Mouse (Mus musculus): Measurements from ENCODE around the gene Ada. TPM values are rescaled to one million over a fixed set of nuclear protein-coding genes. Genes with fewer than 3 reads are reported as not detected.

Ada gene
- polyA plus RNA-seq (2015; fragmentation: Nextera tagmentation; extraction: Ambion mirVana): 6.6 and 7.1 TPM in 2 replicates

DNA sequence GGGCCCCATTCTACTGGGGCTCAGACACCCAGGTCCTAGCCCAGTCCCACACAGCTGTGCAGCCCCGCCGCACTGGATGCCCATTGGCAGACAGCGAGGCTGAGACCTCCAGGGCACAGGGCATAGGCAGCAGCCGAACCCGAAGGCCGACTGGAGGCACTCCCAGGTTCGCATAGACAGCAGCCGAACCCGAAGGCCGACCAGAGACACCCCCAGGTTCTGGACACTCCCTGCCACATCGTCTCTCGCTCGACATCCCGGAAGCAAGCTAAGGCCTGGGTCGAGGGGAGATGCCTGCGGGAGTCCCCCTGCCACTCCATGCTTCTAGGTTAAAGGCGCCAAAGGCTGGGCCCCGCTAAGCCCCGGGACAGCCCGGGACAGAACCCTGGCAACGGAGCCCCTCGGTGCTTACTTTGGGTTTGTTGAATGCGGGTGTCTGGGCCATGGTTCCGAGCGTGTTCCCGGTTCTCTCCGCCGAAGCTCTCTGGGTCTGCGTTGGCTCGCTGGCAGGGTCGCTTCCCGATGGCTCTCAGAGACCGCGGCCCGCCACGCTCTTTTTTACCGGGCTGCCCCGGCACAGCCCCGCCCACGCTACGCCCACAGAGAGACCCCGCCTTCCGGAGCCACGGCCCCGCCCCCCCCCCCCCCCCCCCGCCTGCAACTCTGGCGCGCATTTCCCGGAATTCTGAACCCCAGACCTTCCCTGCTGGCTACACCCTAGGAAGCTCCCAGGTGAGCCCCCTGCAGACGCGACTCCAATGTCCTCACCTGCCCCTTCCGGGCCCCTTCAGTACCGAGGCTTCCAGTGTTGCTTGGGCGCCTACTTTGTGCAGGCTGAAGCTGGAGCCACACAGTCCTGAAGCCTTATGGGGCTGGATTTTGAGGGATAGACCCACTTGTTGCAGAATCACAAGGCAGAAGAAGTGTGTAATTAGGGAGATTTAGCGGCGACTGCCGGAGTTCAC lies at the start of gene Ada:
Gene Ada, minus strand, starts transcription at position 593 of the 965 bp plus-strand sequence.
- Histone ChIP-seq H3K9ac (peak within 1 kb of the TSS; percentile 64), H3K27me3 (replicated peaks) (peaks cover 8% of the 10 kb centered on the region), H3K36me3 (no peaks in the 10 kb centered on the region), H3K9me3 (no peaks in the 10 kb centered on the region), H3K4me1 (replicated peaks) (peaks cover 12% of the 10 kb centered on the region), H3K4me2 (replicated peaks) (peak within 1 kb of the TSS; percentile 99), H3K4me3 (replicated peaks) (peak within 1 kb of the TSS; percentile 57), H3K27ac (no peak within 1 kb of the TSS)
- ATAC-seq: peak; percentile 93
- WGBS: 1% methylated on average over 52 of the region's 57 CpGs

DNA sequence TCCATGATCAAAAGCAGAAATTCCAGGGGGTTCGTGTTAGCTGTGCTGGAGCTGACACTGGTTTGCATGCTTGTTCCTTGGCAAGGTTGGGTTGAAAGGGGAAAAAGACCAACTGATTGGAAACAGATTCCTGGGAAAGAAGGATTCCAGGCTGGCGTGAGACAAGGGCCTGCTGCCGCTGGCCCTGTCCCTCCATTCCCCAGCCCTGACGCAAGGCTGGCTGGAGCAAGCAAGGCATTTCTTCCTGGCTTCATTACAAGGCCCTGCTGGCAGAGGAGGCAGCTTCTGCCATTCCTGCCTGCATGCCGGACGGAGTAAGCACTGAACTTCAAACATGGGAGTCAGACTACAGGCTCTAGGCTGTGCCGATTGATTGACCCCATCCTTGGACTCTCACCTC lies 48.4 kb upstream of the Ada start:
- H3K4me2 ChIP-seq (replicated peaks): no peak overlapping the region

DNA sequence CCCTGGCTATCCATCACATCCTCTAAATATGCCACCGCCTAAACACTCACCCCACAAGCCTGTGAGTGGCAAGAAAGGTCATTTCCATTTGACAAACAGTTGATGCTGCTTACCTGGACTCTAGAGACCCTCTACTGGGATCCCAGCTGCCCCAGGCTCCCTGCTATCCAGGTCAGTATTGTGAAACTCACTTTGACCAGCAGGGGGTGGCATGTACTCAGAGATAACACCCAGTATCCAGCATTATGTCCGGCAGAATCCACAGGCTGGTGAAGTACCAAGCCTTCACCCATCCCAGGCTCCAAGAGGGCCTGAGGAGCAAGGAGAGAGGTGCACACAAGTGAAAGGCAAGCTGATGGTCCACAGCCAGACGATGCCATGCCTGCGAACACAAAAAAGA lies 38.4 kb upstream of the Ada start:
- Histone ChIP-seq H3K27ac (no peak overlapping the region), H3K4me1 (replicated peaks) (no peaks in the 10 kb centered on the region), H3K4me2 (replicated peaks) (no peak overlapping the region), H3K36me3 (no peaks in the 10 kb centered on the region), H3K9me3 (no peaks in the 10 kb centered on the region), H3K9ac (no peak overlapping the region), H3K4me3 (replicated peaks) (no peak overlapping the region), H3K27me3 (replicated peaks) (no peaks in the 10 kb centered on the region)
- ATAC-seq: no peak
- 71% methylated on average over 4 of the region's 4 CpGs for WGBS

More for the DNA sequence above, 48.4 kb upstream of the Ada start:
- Histone ChIP-seq H3K4me1 (replicated peaks) (no peaks in the 10 kb centered on the region), H3K36me3 (no peaks in the 10 kb centered on the region), H3K27me3 (replicated peaks) (no peaks in the 10 kb centered on the region), H3K27ac (no peak overlapping the region), H3K9me3 (no peaks in the 10 kb centered on the region), H3K4me3 (replicated peaks) (no peak overlapping the region), H3K9ac (no peak overlapping the region)
- no peak for ATAC-seq
- WGBS: 63% methylated on average over 7 of the region's 7 CpGs

DNA sequence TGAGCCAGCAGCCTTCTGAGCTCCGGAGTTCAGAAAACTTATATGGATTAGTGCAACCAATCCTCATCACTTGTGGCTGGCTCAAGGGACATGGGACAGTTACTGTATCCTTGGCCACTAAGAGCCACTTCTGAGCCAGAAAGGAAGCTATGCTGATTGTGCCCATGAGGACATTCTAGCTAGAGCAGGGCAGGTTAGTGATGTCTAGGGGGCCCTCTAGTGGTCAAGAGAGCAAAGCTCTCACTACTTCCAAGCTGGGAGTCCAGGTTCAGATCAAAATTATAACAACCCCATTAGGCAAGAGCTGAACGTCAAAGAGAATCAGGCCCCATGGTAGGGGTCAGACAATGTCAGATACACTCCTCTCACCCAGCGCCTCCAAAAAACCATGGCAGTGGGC lies 37.7 kb upstream of the Ada start:
- no peak overlapping the region for H3K9ac ChIP-seq
- 45% methylated on average over 3 of the region's 3 CpGs for WGBS
- peak; percentile 79 for ATAC-seq
- H3K36me3 ChIP-seq: no peaks in the 10 kb centered on the region
- H3K4me3 ChIP-seq (replicated peaks): no peak overlapping the region
- H3K4me1 ChIP-seq (replicated peaks): no peaks in the 10 kb centered on the region
- H3K27me3 ChIP-seq (replicated peaks): no peaks in the 10 kb centered on the region
- no peak overlapping the region for H3K27ac ChIP-seq
- no peaks in the 10 kb centered on the region for H3K9me3 ChIP-seq
- no peak overlapping the region for H3K4me2 ChIP-seq (replicated peaks)

DNA sequence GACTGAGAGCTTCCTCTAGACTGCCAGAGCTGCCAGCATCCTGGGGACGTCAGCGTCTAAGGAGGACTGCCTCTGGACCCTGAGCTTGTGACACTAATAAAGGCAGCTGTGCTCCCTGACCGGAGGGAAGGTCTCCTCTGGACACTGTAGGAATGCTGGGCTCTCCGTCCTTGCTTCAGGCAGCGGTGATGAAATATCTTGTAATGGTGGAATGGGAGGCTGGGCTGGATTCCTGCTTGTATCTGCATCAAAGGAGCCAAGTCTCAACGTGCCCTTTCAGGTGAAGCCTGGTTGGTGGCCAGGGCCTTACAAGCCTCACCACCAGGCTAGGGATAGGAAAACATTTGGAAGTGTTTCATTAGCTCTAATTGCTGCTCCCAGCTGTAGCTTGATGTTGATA lies 37.0 kb upstream of the Ada start:
- H3K36me3 ChIP-seq: no peaks in the 10 kb centered on the region
- WGBS: 81% methylated on average over 6 of the region's 6 CpGs
- H3K9ac ChIP-seq: no peak overlapping the region
- ATAC-seq: no peak
- no peak overlapping the region for H3K27ac ChIP-seq
- no peaks in the 10 kb centered on the region for H3K4me1 ChIP-seq (replicated peaks)
- no peak overlapping the region for H3K4me3 ChIP-seq (replicated peaks)
- no peaks in the 10 kb centered on the region for H3K9me3 ChIP-seq
- no peaks in the 10 kb centered on the region for H3K27me3 ChIP-seq (replicated peaks)
- H3K4me2 ChIP-seq (replicated peaks): no peak overlapping the region

DNA sequence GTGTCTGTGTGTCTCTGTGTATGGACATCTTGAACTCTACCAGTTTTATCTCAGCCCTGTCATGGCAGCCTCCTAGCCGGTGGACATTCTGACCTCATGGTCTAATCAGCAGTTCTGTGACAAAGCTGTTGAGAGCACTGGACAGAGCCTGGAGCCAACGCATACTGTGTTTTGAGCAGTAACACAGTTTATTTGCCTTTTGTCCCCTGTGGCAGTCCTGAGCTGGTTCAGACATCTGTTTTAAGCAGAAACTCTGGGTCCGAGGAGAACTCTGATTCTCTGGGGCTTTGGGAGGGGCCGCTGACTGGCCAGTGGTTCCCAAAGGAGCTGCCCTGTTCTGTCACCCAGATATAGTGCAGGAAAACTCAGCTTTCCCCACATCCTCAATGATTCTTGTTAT lies 33.9 kb upstream of the Ada start:
- WGBS: 79% methylated on average over 4 of the region's 4 CpGs
- ATAC-seq: no peak

DNA sequence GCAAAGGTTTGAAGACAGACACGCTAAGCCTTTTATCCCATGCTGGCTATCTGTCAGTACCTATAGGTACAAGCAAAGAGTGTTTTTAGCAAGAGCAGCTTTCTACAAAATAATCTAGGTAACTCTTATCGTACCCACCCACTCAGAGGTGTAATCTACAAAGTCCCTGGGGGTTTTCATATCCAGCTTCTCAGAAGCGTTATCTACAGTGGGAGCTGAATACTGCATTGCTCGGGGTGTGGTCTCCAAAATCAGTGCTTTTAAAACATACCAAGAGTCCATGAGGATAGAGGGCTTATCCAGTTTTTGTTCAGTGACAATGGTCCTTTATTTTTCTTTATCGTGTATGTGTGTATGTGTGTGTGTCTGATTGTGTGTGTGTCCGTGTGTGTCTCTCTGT lies 33.3 kb upstream of the Ada start:
- Histone ChIP-seq H3K4me2 (replicated peaks) (no peak overlapping the region), H3K9ac (no peak overlapping the region), H3K27ac (no peak overlapping the region), H3K4me1 (replicated peaks) (no peaks in the 10 kb centered on the region), H3K36me3 (no peaks in the 10 kb centered on the region), H3K27me3 (replicated peaks) (no peaks in the 10 kb centered on the region), H3K4me3 (replicated peaks) (no peak overlapping the region), H3K9me3 (no peaks in the 10 kb centered on the region)
- 86% methylated on average over 6 of the region's 6 CpGs for WGBS
- no peak for ATAC-seq

More for the DNA sequence above, 33.9 kb upstream of the Ada start:
- Histone ChIP-seq H3K9me3 (no peaks in the 10 kb centered on the region), H3K36me3 (no peaks in the 10 kb centered on the region), H3K4me1 (replicated peaks) (no peaks in the 10 kb centered on the region), H3K4me2 (replicated peaks) (no peak overlapping the region), H3K27ac (no peak overlapping the region), H3K27me3 (replicated peaks) (no peaks in the 10 kb centered on the region), H3K4me3 (replicated peaks) (no peak overlapping the region), H3K9ac (no peak overlapping the region)

DNA sequence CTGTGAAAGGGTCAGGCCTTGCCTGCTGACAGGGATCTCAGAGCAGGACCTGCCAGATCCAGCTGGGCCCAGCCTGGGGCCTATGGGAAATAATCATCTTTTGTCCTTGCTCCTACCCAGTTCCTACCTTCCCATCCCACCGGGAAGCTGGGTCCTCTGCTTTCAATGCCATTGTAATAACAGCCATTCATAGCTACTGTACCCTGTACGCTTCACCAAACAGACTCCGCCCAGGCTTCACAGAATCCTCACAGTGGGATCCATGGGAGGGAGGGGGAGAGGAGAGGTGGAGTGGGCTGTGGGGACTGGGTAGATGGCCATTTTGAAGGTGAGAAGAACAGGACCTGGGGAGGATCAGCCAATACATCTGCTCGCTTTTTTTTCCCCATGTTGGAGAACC lies 28.9 kb upstream of the Ada start:
- H3K4me3 ChIP-seq (replicated peaks): no peak overlapping the region
- H3K4me1 ChIP-seq (replicated peaks): no peaks in the 10 kb centered on the region
- H3K9me3 ChIP-seq: no peaks in the 10 kb centered on the region
- no peak overlapping the region for H3K9ac ChIP-seq
- H3K4me2 ChIP-seq (replicated peaks): no peak overlapping the region
- H3K36me3 ChIP-seq: no peaks in the 10 kb centered on the region
- H3K27ac ChIP-seq: no peak overlapping the region
- no peak for ATAC-seq
- H3K27me3 ChIP-seq (replicated peaks): no peaks in the 10 kb centered on the region
- 82% methylated on average over 4 of the region's 4 CpGs for WGBS

DNA sequence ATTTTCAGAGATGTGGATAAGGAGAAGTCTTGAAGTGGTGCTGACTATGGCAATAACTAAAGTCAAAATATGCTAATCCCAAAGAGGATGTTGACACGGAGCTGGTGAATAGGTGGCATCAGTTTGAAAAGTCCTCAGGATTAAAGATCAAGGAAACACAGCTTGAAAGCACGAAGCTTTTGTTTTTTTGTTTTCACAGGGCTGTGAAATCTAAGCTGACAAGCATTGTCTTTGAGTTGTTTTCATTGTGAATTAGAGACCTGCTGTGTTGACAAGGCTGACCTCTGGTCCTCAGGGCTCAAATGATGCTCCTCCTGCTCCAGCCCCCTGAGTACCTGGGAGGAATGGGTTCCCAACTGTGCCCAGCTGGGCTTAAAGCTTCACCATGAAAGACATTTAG lies 27.0 kb upstream of the Ada start:
- Histone ChIP-seq H3K9ac (no peak overlapping the region), H3K4me2 (replicated peaks) (no peak overlapping the region), H3K4me3 (replicated peaks) (no peak overlapping the region), H3K27ac (no peak overlapping the region), H3K9me3 (no peaks in the 10 kb centered on the region), H3K27me3 (replicated peaks) (no peaks in the 10 kb centered on the region), H3K36me3 (no peaks in the 10 kb centered on the region), H3K4me1 (replicated peaks) (no peaks in the 10 kb centered on the region)
- no peak for ATAC-seq
- 11% methylated on average over 2 of the region's 2 CpGs for WGBS

DNA sequence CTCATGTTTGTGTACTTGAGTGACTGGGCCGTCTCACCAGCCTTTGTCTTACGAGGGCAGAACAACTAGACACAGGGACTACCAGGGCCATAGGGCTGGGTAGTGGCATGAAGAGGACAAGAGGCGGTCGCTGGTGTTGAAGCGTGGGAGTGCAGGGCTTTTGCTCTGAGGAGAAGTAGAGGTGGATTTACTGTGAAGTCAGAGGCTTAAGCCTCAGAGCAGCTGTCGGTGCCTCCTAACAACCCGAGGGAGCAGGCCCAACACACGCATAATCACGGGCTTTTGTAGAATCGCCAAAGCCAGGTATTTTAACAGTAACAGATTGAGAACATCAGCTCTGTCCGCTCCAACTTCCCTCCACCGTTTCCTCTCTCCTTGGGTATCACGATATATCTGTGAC lies 26.6 kb upstream of the Ada start:
- H3K27me3 ChIP-seq (replicated peaks): no peaks in the 10 kb centered on the region
- 28% methylated on average over 13 of the region's 13 CpGs for WGBS
- H3K4me1 ChIP-seq (replicated peaks): no peaks in the 10 kb centered on the region
- H3K9ac ChIP-seq: no peak overlapping the region
- no peaks in the 10 kb centered on the region for H3K36me3 ChIP-seq
- H3K4me2 ChIP-seq (replicated peaks): no peak overlapping the region
- H3K9me3 ChIP-seq: no peaks in the 10 kb centered on the region
- ATAC-seq: no peak
- no peak overlapping the region for H3K27ac ChIP-seq
- H3K4me3 ChIP-seq (replicated peaks): no peak overlapping the region

DNA sequence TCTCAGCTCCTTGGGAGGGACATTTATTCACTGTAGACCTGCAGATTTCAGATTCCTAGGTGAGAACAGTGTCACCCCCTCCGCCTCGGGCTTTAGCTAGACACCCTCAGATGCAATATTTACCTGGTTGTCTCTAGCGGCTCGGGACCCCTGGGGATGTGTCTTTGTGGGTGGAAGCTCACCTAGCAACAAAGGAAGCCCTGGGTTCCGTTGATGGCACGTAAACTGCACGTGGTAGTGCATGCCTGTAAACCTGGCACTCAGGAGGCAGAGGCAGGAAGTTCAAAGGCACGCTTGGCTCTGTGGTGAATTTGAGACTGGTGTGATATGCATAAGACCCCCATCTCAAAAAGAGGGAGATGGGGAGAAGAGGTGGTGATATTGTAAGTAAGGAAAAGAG lies 20.7 kb upstream of the Ada start:
- H3K27me3 ChIP-seq (replicated peaks): no peaks in the 10 kb centered on the region
- no peak overlapping the region for H3K4me2 ChIP-seq (replicated peaks)
- H3K36me3 ChIP-seq: no peaks in the 10 kb centered on the region
- H3K4me1 ChIP-seq (replicated peaks): no peaks in the 10 kb centered on the region
- H3K9ac ChIP-seq: no peak overlapping the region
- H3K4me3 ChIP-seq (replicated peaks): no peak overlapping the region
- ATAC-seq: no peak
- H3K27ac ChIP-seq: no peak overlapping the region
- 82% methylated on average over 8 of the region's 8 CpGs for WGBS
- no peaks in the 10 kb centered on the region for H3K9me3 ChIP-seq

DNA sequence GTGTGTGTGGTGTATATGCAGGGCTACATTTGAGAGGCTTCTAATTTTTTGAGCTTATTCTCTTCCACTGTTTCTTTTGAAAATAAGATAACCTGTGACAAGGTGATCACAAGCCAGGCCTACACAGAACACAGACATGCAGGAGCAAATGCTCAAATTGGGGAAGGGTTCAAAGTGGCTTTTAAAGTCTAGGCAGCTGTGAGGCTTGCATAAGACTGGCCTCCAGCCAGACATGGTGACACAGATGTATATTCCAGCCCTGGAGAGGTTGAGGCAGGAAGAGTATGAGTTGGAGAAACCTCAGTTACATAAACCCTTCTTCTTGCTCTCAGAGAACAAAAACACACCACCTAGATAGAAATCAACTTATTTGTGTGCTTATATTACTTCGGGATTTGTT lies 16.9 kb upstream of the Ada start:
- H3K4me1 ChIP-seq (replicated peaks): no peaks in the 10 kb centered on the region
- no peaks in the 10 kb centered on the region for H3K36me3 ChIP-seq
- H3K9me3 ChIP-seq: no peaks in the 10 kb centered on the region
- H3K4me2 ChIP-seq (replicated peaks): no peak overlapping the region
- no peak for ATAC-seq
- H3K9ac ChIP-seq: no peak overlapping the region
- no peak overlapping the region for H3K4me3 ChIP-seq (replicated peaks)
- H3K27me3 ChIP-seq (replicated peaks): no peaks in the 10 kb centered on the region
- no peak overlapping the region for H3K27ac ChIP-seq
- WGBS: 60% methylated on average over 1 of the region's 1 CpGs

DNA sequence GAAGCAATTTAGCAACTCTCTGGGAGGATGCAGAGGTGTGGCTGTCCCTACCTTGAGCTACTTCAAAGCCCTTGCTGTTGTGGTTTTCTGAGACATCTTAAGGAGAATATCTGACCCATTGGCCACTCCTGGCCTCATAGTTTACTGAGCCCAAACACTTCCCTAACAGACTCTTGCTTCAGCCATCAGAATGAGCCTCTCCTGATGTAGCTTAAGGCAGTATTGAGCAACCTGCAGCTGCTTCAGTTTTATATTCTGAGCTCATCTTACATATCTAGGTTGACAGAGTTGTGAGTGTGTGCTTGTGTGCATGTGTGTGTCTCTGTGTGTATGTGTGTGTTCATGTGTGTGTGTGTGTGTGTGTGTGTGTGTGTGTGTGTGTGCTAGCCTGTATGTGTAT lies 16.2 kb upstream of the Ada start:
- Histone ChIP-seq H3K4me3 (replicated peaks) (no peak overlapping the region), H3K4me1 (replicated peaks) (no peaks in the 10 kb centered on the region), H3K9me3 (no peaks in the 10 kb centered on the region), H3K4me2 (replicated peaks) (no peak overlapping the region), H3K27ac (no peak overlapping the region), H3K36me3 (no peaks in the 10 kb centered on the region), H3K27me3 (replicated peaks) (no peaks in the 10 kb centered on the region), H3K9ac (no peak overlapping the region)
- no peak for ATAC-seq

Measured in intestine, embryonic 15.5 days (tissue).